Mouse (Mus musculus): Measurements from ENCODE around the gene Thsd4.

DNA sequence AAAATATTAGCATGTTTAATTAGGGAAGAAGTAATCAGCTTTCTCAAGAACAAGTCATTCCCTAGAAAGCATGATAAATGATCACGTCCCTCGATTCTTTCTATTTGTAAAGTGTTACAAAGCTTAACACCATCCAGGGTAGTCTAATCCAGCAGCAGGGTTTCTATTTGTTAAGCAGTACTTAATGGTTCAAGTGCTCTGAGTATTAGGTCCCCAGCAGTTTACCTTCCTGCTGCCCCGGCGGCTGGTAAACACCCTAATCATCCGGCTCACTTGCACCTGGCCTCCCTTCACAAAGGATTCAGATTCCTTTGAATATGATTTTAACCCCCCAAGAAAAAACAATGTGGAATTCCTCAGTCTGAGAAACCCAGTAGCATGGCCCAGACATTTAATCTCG is 326.9 kb downstream of the Thsd4 start:
- TF ChIP-seq CTCF (conservative IDR thresholded peaks at IDR 0.05; ENCODE audit: insufficient read depth, insufficient read length, low read depth, low read length) (no peak), POLR2A (IDR thresholded peaks at IDR 0.05; ENCODE audit: low read depth, low read length) (no peak)
